Mouse (Mus musculus) heart, adult 11 months (tissue): ENCODE results near the gene Mrc2.

Experiments used
- DNase-seq: peaks from one replicate; pipeline ENCODE4 v3.0.0; 2022

The Mrc2 gene

DNA sequence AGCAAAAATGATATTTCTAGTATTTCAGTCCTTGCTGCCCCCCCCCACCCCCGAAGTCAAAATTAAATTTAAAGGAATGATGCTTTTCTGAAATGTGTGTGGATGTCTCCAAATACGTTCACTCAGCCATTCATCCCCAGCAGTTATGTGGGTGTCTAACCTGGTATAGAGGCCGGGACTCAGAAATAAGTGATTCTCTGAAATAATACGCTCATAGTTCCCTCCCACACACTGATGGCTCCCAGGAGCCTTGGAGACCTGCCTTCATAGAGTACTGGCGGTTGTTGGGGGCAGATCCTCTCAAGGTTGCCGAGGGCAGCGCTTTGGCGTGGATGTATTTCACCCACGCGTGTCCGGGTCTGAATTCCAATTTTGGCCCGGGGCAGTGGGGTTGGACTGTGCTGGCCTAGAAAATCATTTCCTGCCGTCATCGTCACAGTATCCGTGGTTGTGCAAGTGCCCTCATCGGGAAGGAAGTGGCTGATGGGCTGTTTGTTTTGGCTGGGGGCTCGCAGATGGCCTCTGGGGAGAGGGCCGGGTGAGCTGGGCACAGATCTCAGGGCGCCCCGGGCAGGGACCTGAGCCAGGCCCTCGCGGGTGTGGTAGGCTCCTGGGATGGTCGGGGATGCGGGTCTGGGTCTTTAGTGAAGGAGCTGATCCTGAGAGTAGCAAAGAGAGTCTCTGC is 19.0 kb downstream of the Mrc2 start:
- DNase-seq = peak; percentile 98

- no peak for DNase-seq
These were observed 20.0 kb downstream of the Mrc2 start for GRCm38 (mm10) chr11:105312311-105312942.

- peak; percentile 96 for DNase-seq
These were observed 20.7 kb downstream of the Mrc2 start for GRCm38 (mm10) chr11:105312972-105313632.

DNA sequence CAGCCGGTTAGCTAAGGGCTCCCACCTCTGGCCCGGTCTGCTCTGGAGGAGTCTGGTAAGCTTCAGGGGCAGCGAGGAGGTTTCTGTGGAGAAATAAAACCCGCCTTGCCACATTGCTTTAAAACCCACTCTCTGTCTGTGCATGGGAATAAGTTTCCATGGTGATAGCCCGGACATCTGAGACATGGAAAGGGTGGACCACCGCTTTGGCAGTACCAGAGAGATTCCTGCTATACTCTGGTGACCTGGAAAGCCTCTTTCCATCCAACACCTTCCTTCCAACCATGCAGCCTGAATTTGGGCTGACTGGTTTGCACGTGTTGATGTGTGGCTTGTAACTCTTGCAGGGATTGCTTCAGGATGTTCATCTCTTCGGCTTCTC is 21.2 kb downstream of the Mrc2 start:
- no peak for DNase-seq

DNA sequence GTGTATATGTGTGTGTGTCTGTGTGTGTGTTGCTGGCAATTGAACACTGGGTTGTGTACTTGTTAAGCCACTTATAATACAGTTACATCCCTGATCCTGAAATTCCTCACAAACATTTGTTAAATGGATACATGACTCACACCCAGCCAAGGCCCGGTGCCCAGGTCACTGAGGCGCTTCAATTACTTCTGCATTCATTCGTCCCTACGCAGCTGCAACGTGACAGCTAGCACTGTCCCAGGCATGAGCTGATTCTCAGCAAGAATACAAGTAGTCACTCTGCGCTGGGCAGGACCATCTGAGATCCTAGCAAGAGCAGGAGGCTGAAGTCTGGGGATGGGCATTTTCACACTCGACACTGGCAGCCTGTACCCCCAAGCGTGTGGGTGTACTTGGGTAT is 22.9 kb downstream of the Mrc2 start:
- peak; percentile 84 for DNase-seq

- DNase-seq = peak; percentile 91
These were observed 23.7 kb downstream of the Mrc2 start for GRCm38 (mm10) chr11:105316121-105316520.

DNA sequence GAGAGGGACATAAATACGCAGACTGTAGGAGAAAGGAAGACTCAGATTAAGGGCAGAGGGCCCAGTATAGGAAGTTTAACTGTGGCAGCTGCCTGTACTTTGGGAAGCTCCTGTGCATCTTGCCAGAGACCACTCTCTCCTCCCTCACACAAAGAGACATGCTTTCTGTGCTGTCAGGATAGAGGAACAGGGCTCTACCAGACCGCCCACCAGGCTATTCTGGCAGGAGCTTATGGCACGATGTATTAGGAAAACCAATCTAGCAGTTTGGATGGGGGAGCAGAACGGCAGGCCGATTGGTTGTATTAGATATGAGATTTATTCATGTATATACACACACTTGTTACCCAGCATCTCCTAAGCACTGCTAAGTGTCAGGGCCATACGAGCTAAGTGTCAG is 25.3 kb downstream of the Mrc2 start:
- no peak for DNase-seq

DNA sequence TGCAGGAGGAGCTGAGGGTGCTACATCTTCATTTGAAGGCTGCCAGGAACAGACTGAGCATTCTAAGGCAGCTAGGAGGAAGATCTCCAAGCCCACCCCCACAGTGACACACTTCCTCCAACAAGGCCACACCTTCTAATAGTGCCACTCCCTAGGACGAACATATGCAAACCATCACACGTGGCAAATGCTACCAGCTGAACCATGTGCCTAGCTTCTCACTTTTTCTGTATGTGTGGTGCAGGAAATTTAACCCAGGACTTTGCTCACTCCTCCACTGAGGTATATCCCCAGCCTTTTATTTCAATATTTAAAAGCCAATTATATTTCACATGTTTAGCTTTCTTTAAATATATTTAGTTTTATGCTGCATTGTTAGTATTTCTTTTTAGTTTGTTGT is 28.6 kb downstream of the Mrc2 start:
- no peak for DNase-seq

GRCm38 (mm10) chr11:105323530-105323929 is 31.1 kb downstream of the Mrc2 start:
- DNase-seq = no peak

DNA sequence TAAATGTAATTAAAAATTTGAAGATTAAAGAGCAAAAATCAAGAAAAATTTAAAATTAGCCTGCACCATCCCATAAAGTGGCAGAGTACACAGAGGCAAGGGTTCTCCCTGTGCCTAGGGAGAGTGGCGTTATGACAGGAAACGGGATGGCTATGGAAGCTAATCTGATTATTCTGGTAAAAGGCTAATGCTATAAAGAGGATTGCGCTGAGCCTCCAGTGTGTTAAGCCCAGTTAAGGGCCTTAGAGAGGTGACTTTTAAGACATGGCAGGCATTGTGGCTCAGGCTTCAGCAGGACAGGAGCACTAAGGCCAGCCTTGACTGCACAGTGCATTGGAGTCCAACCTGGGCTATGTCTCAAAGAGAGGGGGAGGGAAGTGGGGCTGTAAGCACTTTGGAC is 34.7 kb downstream of the Mrc2 start:
- DNase-seq = no peak

GRCm38 (mm10) chr11:105329962-105330361 is 37.5 kb downstream of the Mrc2 start:
- DNase-seq = peak; percentile 86

GRCm38 (mm10) chr11:105331129-105331528 is 38.7 kb downstream of the Mrc2 start:
- peak; percentile 82 for DNase-seq

DNA sequence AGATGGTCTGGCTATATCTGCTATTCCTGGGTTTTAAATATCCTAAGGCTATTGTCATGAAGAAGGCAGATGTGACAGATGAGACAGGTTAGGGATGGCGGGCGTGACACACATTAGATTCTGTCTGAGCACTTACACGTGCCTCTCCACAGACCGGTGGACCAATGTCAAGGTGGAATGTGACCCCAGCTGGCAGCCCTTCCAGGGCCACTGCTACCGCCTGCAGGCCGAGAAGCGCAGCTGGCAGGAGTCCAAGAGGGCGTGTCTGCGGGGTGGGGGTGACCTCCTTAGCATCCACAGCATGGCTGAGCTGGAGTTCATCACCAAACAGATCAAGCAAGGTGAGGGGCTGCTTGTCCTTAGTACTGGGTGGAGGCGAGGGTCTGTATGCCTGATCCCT is 39.3 kb downstream of the Mrc2 start:
- peak; percentile 95 for DNase-seq

GRCm38 (mm10) chr11:105332468-105332867 is 40.0 kb downstream of the Mrc2 start:
- no peak for DNase-seq

DNA sequence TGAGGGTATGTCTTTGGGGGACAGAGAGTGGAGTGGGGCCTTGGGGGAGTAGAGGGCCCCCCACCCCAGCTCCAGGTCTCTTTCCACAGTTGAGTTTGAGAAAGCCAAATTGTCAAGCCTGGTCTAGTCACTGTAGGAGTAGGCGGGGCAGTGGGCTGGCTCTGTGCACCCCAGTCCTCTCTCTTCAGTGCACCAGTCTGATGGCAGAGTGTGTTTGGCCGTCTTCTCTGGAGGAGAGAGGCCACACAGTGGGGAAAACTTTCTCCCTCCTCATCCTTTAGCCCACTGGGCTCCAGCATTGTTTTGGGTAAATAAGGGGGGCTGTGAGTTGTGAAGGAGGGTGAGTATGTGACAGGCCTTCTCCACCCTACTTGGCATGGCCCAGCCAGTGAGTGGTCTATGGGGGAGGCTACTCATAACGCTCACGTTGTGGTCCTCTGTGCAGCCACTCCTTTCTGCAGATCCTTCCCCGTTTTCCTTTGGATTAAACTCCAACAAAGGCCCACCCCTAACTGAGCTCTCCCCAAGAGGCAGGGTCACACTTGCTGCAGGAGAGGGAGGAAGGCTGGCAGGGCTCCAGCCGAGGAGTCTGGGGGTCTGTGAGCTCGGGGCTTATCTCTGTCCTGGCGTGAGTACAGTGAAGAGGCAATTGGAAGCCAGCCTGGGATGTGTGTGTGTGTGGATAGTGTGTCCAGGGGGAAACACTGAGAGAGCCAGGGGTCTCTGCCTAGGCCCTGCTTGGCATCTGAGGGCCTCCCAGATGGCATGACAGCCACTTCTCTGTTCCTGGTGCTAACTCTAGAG is 41.6 kb downstream of the Mrc2 start:
- DNase-seq = no peak

- no peak for DNase-seq
These were observed 46.4 kb downstream of the Mrc2 start for GRCm38 (mm10) chr11:105338596-105339390.

- no peak for DNase-seq
These were observed 52.8 kb downstream of the Mrc2 start for GRCm38 (mm10) chr11:105345284-105345683.

DNA sequence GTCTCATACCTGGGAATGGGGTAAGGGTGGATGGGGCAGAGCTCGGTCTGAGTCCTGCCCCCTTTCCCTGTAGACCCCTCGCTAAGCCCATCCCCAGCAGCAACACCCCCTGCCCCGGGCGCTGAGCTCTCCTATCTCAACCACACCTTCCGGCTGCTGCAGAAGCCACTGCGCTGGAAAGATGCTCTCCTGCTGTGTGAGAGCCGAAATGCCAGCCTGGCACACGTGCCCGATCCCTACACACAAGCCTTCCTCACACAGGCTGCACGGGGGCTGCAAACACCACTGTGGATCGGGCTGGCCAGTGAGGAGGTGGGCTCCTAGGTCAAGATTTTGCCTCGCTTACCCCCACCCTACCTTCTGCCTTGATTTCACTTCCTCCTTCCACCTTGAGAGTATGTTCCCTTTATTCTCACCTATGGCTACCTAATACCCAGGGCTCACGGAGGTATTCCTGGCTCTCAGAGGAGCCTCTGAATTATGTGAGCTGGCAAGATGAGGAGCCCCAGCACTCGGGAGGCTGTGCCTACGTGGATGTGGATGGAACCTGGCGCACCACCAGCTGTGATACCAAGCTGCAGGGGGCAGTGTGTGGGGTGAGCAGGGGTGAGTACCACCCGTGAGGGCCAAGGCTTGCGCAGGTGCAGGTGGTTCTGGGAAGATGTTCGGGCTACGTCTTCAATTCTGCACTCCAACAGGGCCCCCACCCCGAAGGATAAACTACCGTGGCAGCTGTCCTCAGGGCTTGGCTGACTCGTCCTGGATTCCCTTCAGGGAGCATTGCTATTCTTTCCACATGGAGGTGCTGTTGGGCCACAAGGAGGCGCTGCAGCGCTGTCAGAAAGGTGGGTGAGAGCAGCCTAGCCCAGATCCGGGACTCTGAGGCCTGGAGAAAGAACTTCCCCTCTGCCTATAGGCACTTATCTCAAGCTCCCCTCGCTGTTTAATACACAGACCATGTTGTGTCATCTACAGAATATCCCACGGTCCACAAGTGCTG is 55.0 kb downstream of the Mrc2 start:
- peak; percentile 97 for DNase-seq

- peak; percentile 89 for DNase-seq
These were observed 56.1 kb downstream of the Mrc2 start for GRCm38 (mm10) chr11:105348495-105348982.

DNA sequence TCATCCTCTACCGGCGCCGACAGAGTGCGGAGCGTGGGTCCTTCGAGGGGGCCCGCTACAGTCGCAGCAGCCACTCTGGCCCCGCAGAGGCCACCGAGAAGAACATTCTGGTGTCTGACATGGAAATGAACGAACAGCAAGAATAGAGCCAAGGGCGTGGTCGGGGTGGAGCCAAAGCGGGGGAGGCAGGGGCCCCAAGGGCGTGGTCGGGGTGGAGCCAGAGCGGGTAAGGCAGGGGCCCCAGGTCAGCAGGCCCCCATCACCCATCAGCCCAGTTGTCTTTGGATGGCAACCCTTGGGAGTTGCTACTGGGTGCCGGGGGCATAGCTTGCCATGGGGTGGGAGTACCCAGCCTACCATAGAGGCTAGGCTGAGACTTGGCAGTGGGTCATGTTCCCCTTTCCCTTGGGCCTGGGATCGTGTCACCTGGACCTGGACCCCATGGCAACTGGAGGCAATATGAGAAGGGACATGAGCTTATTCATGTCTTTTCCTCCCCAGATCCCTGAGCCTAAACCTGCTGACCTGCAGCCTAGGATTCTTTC is 57.4 kb downstream of the Mrc2 start:
- peak; percentile 90 for DNase-seq

- DNase-seq = no peak
These were observed 58.2 kb downstream of the Mrc2 start for GRCm38 (mm10) chr11:105350643-105351042.
